Mouse (Mus musculus): ENCODE results near the gene Fcgr4.
"Not testable (repeated sequence)": the region's sequence is repeated elsewhere in the genome, so short reads cannot be mapped to it uniquely, and the experiment has no call there.

Gene Fcgr4

GRCm38 (mm10) chr1:171018737-171019136 lies at the start of gene Fcgr4:
Gene Fcgr4, plus strand, starts transcription at chr1:171018920.
- no peak for DNase-seq (ENCODE audit: low spot score in 2 of 2)

GRCm38 (mm10) chr1:170972494-170972893 lies 46.2 kb upstream of the Fcgr4 start:
- DNase-seq (ENCODE audit: low spot score in 2 of 2): no peak

GRCm38 (mm10) chr1:170972936-170973335 lies 45.8 kb upstream of the Fcgr4 start:
- DNase-seq (ENCODE audit: low spot score in 2 of 2): peak; percentile 16 to 42

GRCm38 (mm10) chr1:170974171-170974570 lies 44.5 kb upstream of the Fcgr4 start:
- no peak for DNase-seq (ENCODE audit: low spot score in 2 of 2)

GRCm38 (mm10) chr1:170974736-170975135 lies 44.0 kb upstream of the Fcgr4 start:
- DNase-seq (ENCODE audit: low spot score in 2 of 2): no peak

- not testable (repeated sequence) for DNase-seq (ENCODE audit: low spot score in 2 of 2)
Observed at GRCm38 (mm10) chr1:170975350-170975749, 43.4 kb upstream of the Fcgr4 start.

- DNase-seq (ENCODE audit: low spot score in 2 of 2): peak; percentile 69 to 78
Observed at GRCm38 (mm10) chr1:170975751-170976161, 43.0 kb upstream of the Fcgr4 start.

- no peak for DNase-seq (ENCODE audit: low spot score in 2 of 2)
Observed at GRCm38 (mm10) chr1:170976447-170976846, 42.3 kb upstream of the Fcgr4 start, which contains the start of gene Fcgr2b. Gene Fcgr2b, minus strand, starts transcription at chr1:170976547.

GRCm38 (mm10) chr1:170978601-170979000 lies 40.1 kb upstream of the Fcgr4 start:
- no peak for DNase-seq (ENCODE audit: low spot score in 2 of 2)

- DNase-seq (ENCODE audit: low spot score in 2 of 2): peak in 1 of 2 experiments; percentile 15
Observed at GRCm38 (mm10) chr1:170981679-170982078, 37.0 kb upstream of the Fcgr4 start.

- peak; percentile 60 to 62 for DNase-seq (ENCODE audit: low spot score in 2 of 2)
Observed at GRCm38 (mm10) chr1:170982301-170982700, 36.4 kb upstream of the Fcgr4 start.

GRCm38 (mm10) chr1:170983066-170983465 lies 35.7 kb upstream of the Fcgr4 start:
- peak; percentile 56 to 57 for DNase-seq (ENCODE audit: low spot score in 2 of 2)

GRCm38 (mm10) chr1:170985092-170985491 lies 33.6 kb upstream of the Fcgr4 start:
- DNase-seq (ENCODE audit: low spot score in 2 of 2): peak; percentile 50 to 51

- no peak for DNase-seq (ENCODE audit: low spot score in 2 of 2)
Observed at GRCm38 (mm10) chr1:170985861-170986260, 32.9 kb upstream of the Fcgr4 start.

GRCm38 (mm10) chr1:170989656-170990055 lies 29.1 kb upstream of the Fcgr4 start:
- DNase-seq (ENCODE audit: low spot score in 2 of 2): no peak

GRCm38 (mm10) chr1:170992550-170992949 lies 26.2 kb upstream of the Fcgr4 start:
- peak; percentile 71 to 74 for DNase-seq (ENCODE audit: low spot score in 2 of 2)

GRCm38 (mm10) chr1:170996034-170996433 lies 22.7 kb upstream of the Fcgr4 start:
- no peak for DNase-seq (ENCODE audit: low spot score in 2 of 2)

- peak; percentile 64 to 66 for DNase-seq (ENCODE audit: low spot score in 2 of 2)
Observed at GRCm38 (mm10) chr1:170996753-170997152, 22.0 kb upstream of the Fcgr4 start.

- DNase-seq (ENCODE audit: low spot score in 2 of 2): peak; percentile 48 to 55
Observed at GRCm38 (mm10) chr1:170997756-170998655, 20.7 kb upstream of the Fcgr4 start.

- DNase-seq (ENCODE audit: low spot score in 2 of 2): no peak
Observed at GRCm38 (mm10) chr1:170999811-171000210, 18.9 kb upstream of the Fcgr4 start.

GRCm38 (mm10) chr1:171005081-171005480 lies 13.6 kb upstream of the Fcgr4 start:
- no peak for DNase-seq (ENCODE audit: low spot score in 2 of 2)

- DNase-seq (ENCODE audit: low spot score in 2 of 2): no peak
Observed at GRCm38 (mm10) chr1:171005586-171005985, 13.1 kb upstream of the Fcgr4 start.

GRCm38 (mm10) chr1:171006335-171006734 lies 12.4 kb upstream of the Fcgr4 start:
- DNase-seq (ENCODE audit: low spot score in 2 of 2): no peak
